Mouse (Mus musculus): ENCODE results near the gene Acot13.
"Not testable (repeated sequence)": the region's sequence is repeated elsewhere in the genome, so short reads cannot be mapped to it uniquely, and the experiment has no call there.

The Acot13 gene

GRCm38 (mm10) chr13:24778706-24779380 lies 52.5 kb downstream of the Acot13 start:
- no peak for DNase-seq

GRCm38 (mm10) chr13:24778026-24778425 lies 53.3 kb downstream of the Acot13 start:
- DNase-seq = no peak

GRCm38 (mm10) chr13:24776146-24776844 lies 55.0 kb downstream of the Acot13 start:
- DNase-seq = peak; percentile 72

GRCm38 (mm10) chr13:24771482-24771881 lies 59.9 kb downstream of the Acot13 start:
- DNase-seq = not testable (repeated sequence)

Measured in kidney, adult 9 months (tissue).